Mouse (Mus musculus) hindbrain, embryonic 12.5 days (tissue): ENCODE results near the gene Lrtm2. TPM values are rescaled to one million over a fixed set of nuclear protein-coding genes. Genes with fewer than 3 reads are reported as not detected.

Source experiments
- polyA plus RNA-seq: library from polyadenylated mRNA; unstranded; fragments of >200 nt; fragmentation: Nextera tagmentation; extraction: Ambion mirVana; gene quantifications from 2 replicates; pipeline ENCODE4 v1.2.1, GENCODE M21; 2016

The Lrtm2 gene
- polyA plus RNA-seq, 1 experiment from 2014 or later, result 0.80 TPM

Other genes starting within 250 kb of the Lrtm2 start
- gene Dcp1b, start 155.5 kb downstream of the Lrtm2 start, polyA plus RNA-seq, result 12.2 and 12.7 TPM in 2 replicates
- gene Cacna1c, start 134.3 kb downstream of the Lrtm2 start, polyA plus RNA-seq, result 6.9 and 7.3 TPM in 2 replicates
- gene Cacna2d4, start 94.2 kb downstream of the Lrtm2 start, polyA plus RNA-seq, result 0.04 TPM in 1 of 2 replicates, not detected in the other
- 35.0 and 37.0 TPM in 2 replicates for gene Adipor2, start 86.9 kb upstream of the Lrtm2 start, polyA plus RNA-seq
- gene Fbxl14, start 148.9 kb upstream of the Lrtm2 start, polyA plus RNA-seq, result 3.8 and 4.3 TPM in 2 replicates
- 8.3 and 9.9 TPM in 2 replicates for gene Wnt5b, start 213.6 kb upstream of the Lrtm2 start, polyA plus RNA-seq